Mouse (Mus musculus) liver, adult 2 months (tissue): ENCODE measurements at regions not wholly inside any gene's neighbourhood (a gene's known extent, or its start where the extent isn't known, plus 50 kb on each side); places are given as distances from the start of the nearest gene placed in this dataset.
"Not testable (repeated sequence)": the region's sequence is repeated elsewhere in the genome, so short reads cannot be mapped to it uniquely, and the experiment has no call there.

Experiments used
- CTCF ChIP-seq: fragments of 200-500 bp; IDR thresholded peaks from 2 replicates; pipeline ENCODE4 v1.5.1; 2011; ENCODE audit warnings: low read depth, low read length, control low read depth
- POLR2A ChIP-seq: fragments of 200-500 bp; IDR thresholded peaks from 2 replicates; pipeline ENCODE4 v1.6.1; 2011; ENCODE audit warnings: low read length, control low read depth; ENCODE audit not compliant: insufficient read depth; ENCODE audit errors: extremely low read depth

DNA sequence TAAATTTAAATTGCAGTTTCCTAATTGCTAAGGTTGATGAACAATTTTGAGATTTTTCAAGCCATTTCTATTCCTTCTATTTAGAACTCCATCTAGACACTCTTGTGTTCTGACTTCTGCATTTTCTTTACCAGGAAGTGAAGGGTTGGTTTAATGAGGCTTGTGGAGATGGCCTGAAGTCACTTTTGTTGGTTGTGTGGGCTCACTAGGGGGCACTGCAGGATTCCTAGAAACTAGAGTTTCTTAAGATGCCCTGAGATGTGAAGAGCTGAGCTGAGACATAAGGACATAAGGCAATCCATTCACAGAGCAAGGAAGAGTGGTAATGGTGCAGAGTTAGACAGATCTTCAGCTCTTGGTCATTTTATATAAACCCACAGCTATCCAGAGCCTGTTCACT is 656.6 kb downstream of the Dad1 start:
- TF ChIP-seq CTCF, POLR2A: not testable (repeated sequence)
